Mouse (Mus musculus): ENCODE results near the gene Hbp1. TPM values are rescaled to one million over a fixed set of nuclear protein-coding genes. Genes with fewer than 3 reads are reported as not detected.

The Hbp1 gene
- 116 and 129 TPM in 2 replicates for polyA plus RNA-seq (2014; fragmentation: Nextera tagmentation; extraction: Ambion mirVana)

- H3K27me3 ChIP-seq (replicated peaks; ENCODE audit: control insufficient read depth, insufficient read depth, low read length), result no peaks in the 10 kb centered on the region
- ATAC-seq (ENCODE audit: low read depth), result peak; percentile 98
- peak; percentile 100 for DNase-seq (ENCODE audit: low spot score)
- H3K4me1 ChIP-seq (ENCODE audit: control insufficient read depth, insufficient read depth, low read length), result 0 out of 2 replicates have a peak, but pooled peaks cover 5% of the 10 kb centered on the region
- peak within 1 kb of the TSS; percentile 85 for H3K4me3 ChIP-seq (ENCODE audit: low read depth, low read length)
- H3K9me3 ChIP-seq (ENCODE audit: control insufficient read depth, low read length), result no peaks in the 10 kb centered on the region
- no peaks in the 10 kb centered on the region for H3K36me3 ChIP-seq (ENCODE audit: control insufficient read depth, insufficient read depth, low read length)
- peak within 1 kb of the TSS; percentile 97 for H3K9ac ChIP-seq (ENCODE audit: low read depth, low read length)
- H3K27ac ChIP-seq (replicated peaks; ENCODE audit: low read depth, low read length), result peak within 1 kb of the TSS; percentile 100
- WGBS, result 0% methylated on average over 29 of the region's 71 CpGs
- H3K4me2 ChIP-seq (ENCODE audit: low read depth, low read length), result peak within 1 kb of the TSS; percentile 80
Observed at GRCm38 (mm10) chr12:31949759-31950658, at the start of gene Hbp1. Gene Hbp1 (minus strand): TSS chr12:31950535.

GRCm38 (mm10) chr12:31998706-31999105 lies 48.4 kb upstream of the Hbp1 start:
- ATAC-seq (ENCODE audit: low read depth), result no peak
- DNase-seq (ENCODE audit: low spot score), result no peak
- H3K4me3 ChIP-seq (ENCODE audit: low read depth, low read length), result no peak overlapping the region
- 69% methylated on average over 5 of the region's 5 CpGs for WGBS
- no peaks in the 10 kb centered on the region for H3K27me3 ChIP-seq (replicated peaks; ENCODE audit: control insufficient read depth, insufficient read depth, low read length)
- H3K4me1 ChIP-seq (ENCODE audit: control insufficient read depth, insufficient read depth, low read length), result no peaks in the 10 kb centered on the region
- no peak overlapping the region for H3K4me2 ChIP-seq (ENCODE audit: low read depth, low read length)
- H3K36me3 ChIP-seq (ENCODE audit: control insufficient read depth, insufficient read depth, low read length), result no peaks in the 10 kb centered on the region
- no peaks in the 10 kb centered on the region for H3K9me3 ChIP-seq (ENCODE audit: control insufficient read depth, low read length)
- no peak overlapping the region for H3K27ac ChIP-seq (replicated peaks; ENCODE audit: low read depth, low read length)
- no peak overlapping the region for H3K9ac ChIP-seq (ENCODE audit: low read depth, low read length)

GRCm38 (mm10) chr12:31997328-31997878 lies 47.1 kb upstream of the Hbp1 start:
- 79% methylated on average over 3 of the region's 3 CpGs for WGBS

GRCm38 (mm10) chr12:31996877-31997276 lies 46.5 kb upstream of the Hbp1 start:
- Histone ChIP-seq H3K9me3 (ENCODE audit: control insufficient read depth, low read length) (no peaks in the 10 kb centered on the region), H3K4me3 (ENCODE audit: low read depth, low read length) (no peak overlapping the region), H3K9ac (ENCODE audit: low read depth, low read length) (no peak overlapping the region), H3K27me3 (replicated peaks; ENCODE audit: control insufficient read depth, insufficient read depth, low read length) (no peaks in the 10 kb centered on the region), H3K36me3 (ENCODE audit: control insufficient read depth, insufficient read depth, low read length) (no peaks in the 10 kb centered on the region), H3K4me2 (ENCODE audit: low read depth, low read length) (no peak overlapping the region), H3K4me1 (ENCODE audit: control insufficient read depth, insufficient read depth, low read length) (no peaks in the 10 kb centered on the region), H3K27ac (replicated peaks; ENCODE audit: low read depth, low read length) (no peak overlapping the region)
- ATAC-seq (ENCODE audit: low read depth) (no peak), DNase-seq (ENCODE audit: low spot score) (peak; percentile 30)
- WGBS, result 70% methylated on average over 5 of the region's 5 CpGs

More at GRCm38 (mm10) chr12:31997328-31997878, 47.1 kb upstream of the Hbp1 start:
- Histone ChIP-seq H3K9ac (ENCODE audit: low read depth, low read length) (no peak overlapping the region), H3K4me3 (ENCODE audit: low read depth, low read length) (no peak overlapping the region), H3K4me2 (ENCODE audit: low read depth, low read length) (no peak overlapping the region), H3K36me3 (ENCODE audit: control insufficient read depth, insufficient read depth, low read length) (no peaks in the 10 kb centered on the region), H3K27ac (replicated peaks; ENCODE audit: low read depth, low read length) (no peak overlapping the region), H3K27me3 (replicated peaks; ENCODE audit: control insufficient read depth, insufficient read depth, low read length) (no peaks in the 10 kb centered on the region), H3K9me3 (ENCODE audit: control insufficient read depth, low read length) (no peaks in the 10 kb centered on the region), H3K4me1 (ENCODE audit: control insufficient read depth, insufficient read depth, low read length) (no peaks in the 10 kb centered on the region)
- ATAC-seq (ENCODE audit: low read depth) (no peak), DNase-seq (ENCODE audit: low spot score) (no peak)

- H3K9ac ChIP-seq (ENCODE audit: low read depth, low read length), result no peak overlapping the region
- WGBS, result 93% methylated on average over 4 of the region's 4 CpGs
- ATAC-seq (ENCODE audit: low read depth) (no peak), DNase-seq (ENCODE audit: low spot score) (no peak)
- H3K27me3 ChIP-seq (replicated peaks; ENCODE audit: control insufficient read depth, insufficient read depth, low read length), result no peaks in the 10 kb centered on the region
- no peak overlapping the region for H3K27ac ChIP-seq (replicated peaks; ENCODE audit: low read depth, low read length)
- no peaks in the 10 kb centered on the region for H3K36me3 ChIP-seq (ENCODE audit: control insufficient read depth, insufficient read depth, low read length)
- no peak overlapping the region for H3K4me2 ChIP-seq (ENCODE audit: low read depth, low read length)
- no peaks in the 10 kb centered on the region for H3K9me3 ChIP-seq (ENCODE audit: control insufficient read depth, low read length)
- H3K4me1 ChIP-seq (ENCODE audit: control insufficient read depth, insufficient read depth, low read length), result no peaks in the 10 kb centered on the region
- no peak overlapping the region for H3K4me3 ChIP-seq (ENCODE audit: low read depth, low read length)
Observed at GRCm38 (mm10) chr12:31990575-31990974, 40.2 kb upstream of the Hbp1 start.

GRCm38 (mm10) chr12:31989726-31990125 lies 39.4 kb upstream of the Hbp1 start:
- no peak for ATAC-seq (ENCODE audit: low read depth)
- H3K4me3 ChIP-seq (ENCODE audit: low read depth, low read length), result no peak overlapping the region

GRCm38 (mm10) chr12:31986463-31986862 lies 36.1 kb upstream of the Hbp1 start:
- no peak overlapping the region for H3K27ac ChIP-seq (replicated peaks; ENCODE audit: low read depth, low read length)
- no peaks in the 10 kb centered on the region for H3K4me1 ChIP-seq (ENCODE audit: control insufficient read depth, insufficient read depth, low read length)
- ATAC-seq (ENCODE audit: low read depth) (no peak), DNase-seq (ENCODE audit: low spot score) (no peak)
- H3K4me2 ChIP-seq (ENCODE audit: low read depth, low read length), result no peak overlapping the region
- H3K9ac ChIP-seq (ENCODE audit: low read depth, low read length), result no peak overlapping the region
- no peaks in the 10 kb centered on the region for H3K9me3 ChIP-seq (ENCODE audit: control insufficient read depth, low read length)
- H3K36me3 ChIP-seq (ENCODE audit: control insufficient read depth, insufficient read depth, low read length), result no peaks in the 10 kb centered on the region
- WGBS, result 91% methylated on average over 2 of the region's 2 CpGs
- no peak overlapping the region for H3K4me3 ChIP-seq (ENCODE audit: low read depth, low read length)
- no peaks in the 10 kb centered on the region for H3K27me3 ChIP-seq (replicated peaks; ENCODE audit: control insufficient read depth, insufficient read depth, low read length)

More at GRCm38 (mm10) chr12:31989726-31990125, 39.4 kb upstream of the Hbp1 start:
- no peak for DNase-seq (ENCODE audit: low spot score)
- Histone ChIP-seq H3K27me3 (replicated peaks; ENCODE audit: control insufficient read depth, insufficient read depth, low read length) (no peaks in the 10 kb centered on the region), H3K27ac (replicated peaks; ENCODE audit: low read depth, low read length) (no peak overlapping the region), H3K36me3 (ENCODE audit: control insufficient read depth, insufficient read depth, low read length) (no peaks in the 10 kb centered on the region), H3K9me3 (ENCODE audit: control insufficient read depth, low read length) (no peaks in the 10 kb centered on the region), H3K4me2 (ENCODE audit: low read depth, low read length) (no peak overlapping the region), H3K9ac (ENCODE audit: low read depth, low read length) (no peak overlapping the region), H3K4me1 (ENCODE audit: control insufficient read depth, insufficient read depth, low read length) (no peaks in the 10 kb centered on the region)

GRCm38 (mm10) chr12:31985738-31986137 lies 35.4 kb upstream of the Hbp1 start:
- Histone ChIP-seq H3K4me3 (ENCODE audit: low read depth, low read length) (no peak overlapping the region), H3K9ac (ENCODE audit: low read depth, low read length) (no peak overlapping the region), H3K9me3 (ENCODE audit: control insufficient read depth, low read length) (no peaks in the 10 kb centered on the region), H3K36me3 (ENCODE audit: control insufficient read depth, insufficient read depth, low read length) (no peaks in the 10 kb centered on the region), H3K27me3 (replicated peaks; ENCODE audit: control insufficient read depth, insufficient read depth, low read length) (no peaks in the 10 kb centered on the region), H3K4me2 (ENCODE audit: low read depth, low read length) (no peak overlapping the region), H3K4me1 (ENCODE audit: control insufficient read depth, insufficient read depth, low read length) (no peaks in the 10 kb centered on the region), H3K27ac (replicated peaks; ENCODE audit: low read depth, low read length) (no peak overlapping the region)
- DNase-seq (ENCODE audit: low spot score) (no peak), ATAC-seq (ENCODE audit: low read depth) (no peak)
- WGBS, result 93% methylated on average over 6 of the region's 6 CpGs

Data from embryonic facial prominence, embryonic 14.5 days (tissue).